Mouse (Mus musculus) heart, adult 18-20 months (tissue): ENCODE measurements around the gene Gm17469. TPM values are rescaled to one million over a fixed set of nuclear protein-coding genes. Genes with fewer than 3 reads are reported as not detected.
"Not testable (repeated sequence)": the region's sequence is repeated elsewhere in the genome, so short reads cannot be mapped to it uniquely, and the experiment has no call there.

Source experiments
- DNase-seq, 2 experiments: peaks; one replicate each; pipeline ENCODE4 v3.0.0; 2021 to 2022; ENCODE audit warnings: mixed read lengths in 1 of 2
- long read RNA-seq, 2 experiments: library from polyadenylated mRNA; stranded (forward); transcript quantifications; one replicate each; pipeline ENCODE4 v2.0.0; 2021
- total RNA-seq, 2 experiments: library from RNA; stranded (reverse); gene quantifications; 2 replicates each; pipeline ENCODE4 v1.2.3; 2021

Gm17469 gene
- not detected for total RNA-seq
- long read RNA-seq, experiment 1 = 0 reads
- long read RNA-seq, experiment 2 = 0 reads

DNA sequence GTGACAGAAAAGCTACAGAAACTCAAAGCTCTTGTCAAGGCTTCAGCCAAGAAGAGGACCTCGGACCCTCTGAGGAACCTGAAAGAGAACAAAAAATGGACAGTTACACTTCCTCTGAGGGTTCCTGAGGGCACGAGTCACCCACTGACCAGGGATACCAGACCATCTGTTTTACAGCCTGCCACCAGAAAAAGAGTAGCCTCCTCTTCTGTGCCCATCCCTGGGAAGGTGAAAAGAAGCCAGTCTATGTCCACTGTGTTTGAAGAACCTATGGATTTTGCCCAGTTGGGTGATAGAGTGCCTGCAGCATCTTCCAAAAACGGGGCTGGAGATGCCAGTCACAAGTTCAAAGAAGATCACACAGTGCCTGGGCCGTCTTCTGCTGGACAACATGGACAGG is at the start of gene Gm17469:
Gene Gm17469, plus strand, starts transcription at position 301 of the 400 bp plus-strand sequence.
- not testable (repeated sequence) for DNase-seq

Other genes starting within 250 kb of the Gm17469 start
- gene Gm17584, start 129.3 kb upstream of the Gm17469 start, total RNA-seq = not detected